Mouse (Mus musculus): ENCODE measurements at regions not wholly inside any gene's neighbourhood (a gene's known extent, or its start where the extent isn't known, plus 50 kb on each side); places are given as distances from the start of the nearest gene placed in this dataset.

GRCm38 (mm10) chr1:129001766-129002165 lies 271.3 kb upstream of the Thsd7b start:
- Histone ChIP-seq H3K4me3 (ENCODE audit: low read depth, low read length) (no peak overlapping the region), H3K27me3 (ENCODE audit: control insufficient read depth, insufficient read depth, low read length, poor library complexity, severe bottlenecking) (no peaks in the 10 kb centered on the region), H3K9me3 (replicated peaks; ENCODE audit: control insufficient read depth, insufficient read depth, low read length, poor library complexity, severe bottlenecking) (no peaks in the 10 kb centered on the region; the same call in 1 of the 2 replicates), H3K27ac (ENCODE audit: insufficient read depth, low read length) (no peak overlapping the region), H3K9ac (ENCODE audit: low read depth, poor library complexity, severe bottlenecking) (no peak overlapping the region), H3K36me3 (ENCODE audit: control insufficient read depth, insufficient read depth, low read length, poor library complexity, severe bottlenecking) (no peaks in the 10 kb centered on the region), H3K4me1 (ENCODE audit: control insufficient read depth, insufficient read depth, low read length) (peaks cover 2% of the 10 kb centered on the region)
- no peak for TF ChIP-seq EP300 (IDR thresholded peaks at IDR 0.05; ENCODE audit: insufficient read depth, low read depth, low read length)
- TF ChIP-seq CTCF (IDR thresholded peaks at IDR 0.05; ENCODE audit: low read depth, low read length) = no peak
- TF ChIP-seq POLR2A (IDR thresholded peaks at IDR 0.05; ENCODE audit: insufficient read depth, low read length) = no peak

DNA sequence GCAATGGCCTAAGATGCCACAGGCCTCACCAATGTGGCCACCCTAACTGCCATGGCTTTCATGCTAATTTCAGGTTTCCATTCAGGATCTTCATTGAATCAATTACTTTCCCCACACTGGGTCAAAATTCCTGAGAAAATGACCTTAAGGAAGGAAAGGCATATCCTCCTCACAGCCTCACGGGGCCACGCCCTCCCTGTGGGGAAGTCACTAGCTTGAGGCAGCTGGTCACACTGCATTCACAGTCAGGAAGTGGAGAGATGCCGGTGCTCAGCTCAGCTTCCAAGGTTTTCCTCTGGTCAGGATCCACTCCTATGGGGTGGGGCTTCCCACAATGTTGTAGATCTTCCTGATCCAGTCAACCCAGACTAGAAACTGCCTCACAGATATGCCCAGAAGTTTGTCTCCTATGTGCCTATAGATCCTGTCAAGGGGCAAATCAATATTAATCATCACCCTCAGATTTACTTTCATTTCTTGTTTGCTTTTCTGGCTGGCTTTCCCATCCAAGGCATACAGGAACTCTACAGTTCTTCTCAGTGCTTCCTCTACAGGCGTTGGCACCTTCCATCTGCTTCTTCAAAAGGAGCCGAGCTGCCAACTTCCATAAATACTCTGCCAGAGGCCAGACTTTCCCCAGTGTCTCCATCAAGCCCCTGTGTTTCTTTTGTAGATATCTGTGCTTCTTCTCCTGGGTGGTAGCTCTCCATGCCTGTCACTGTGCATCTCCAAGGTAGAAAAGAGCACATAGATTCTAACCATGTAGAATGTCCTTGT lies 273.2 kb upstream of the Thsd7b start:
- Histone ChIP-seq H3K4me1 (ENCODE audit: control insufficient read depth, insufficient read depth, low read length) (peaks cover 2% of the 10 kb centered on the region), H3K27ac (ENCODE audit: insufficient read depth, low read length) (no peak overlapping the region), H3K9me3 (replicated peaks; ENCODE audit: control insufficient read depth, insufficient read depth, low read length, poor library complexity, severe bottlenecking) (no peaks in the 10 kb centered on the region; the same call in 1 of the 2 replicates), H3K4me3 (ENCODE audit: low read depth, low read length) (no peak overlapping the region), H3K27me3 (ENCODE audit: control insufficient read depth, insufficient read depth, low read length, poor library complexity, severe bottlenecking) (no peaks in the 10 kb centered on the region), H3K9ac (ENCODE audit: low read depth, poor library complexity, severe bottlenecking) (no peak overlapping the region), H3K36me3 (ENCODE audit: control insufficient read depth, insufficient read depth, low read length, poor library complexity, severe bottlenecking) (no peaks in the 10 kb centered on the region)
- TF ChIP-seq EP300 (IDR thresholded peaks at IDR 0.05; ENCODE audit: insufficient read depth, low read depth, low read length) (no peak), CTCF (IDR thresholded peaks at IDR 0.05; ENCODE audit: low read depth, low read length) (no peak), POLR2A (IDR thresholded peaks at IDR 0.05; ENCODE audit: insufficient read depth, low read length) (no peak)

- TF ChIP-seq CTCF (IDR thresholded peaks at IDR 0.05; ENCODE audit: low read depth, low read length) (no peak), POLR2A (IDR thresholded peaks at IDR 0.05; ENCODE audit: insufficient read depth, low read length) (no peak), EP300 (IDR thresholded peaks at IDR 0.05; ENCODE audit: insufficient read depth, low read depth, low read length) (no peak)
- Histone ChIP-seq H3K4me3 (ENCODE audit: low read depth, low read length) (no peak overlapping the region), H3K9ac (ENCODE audit: low read depth, poor library complexity, severe bottlenecking) (no peak overlapping the region), H3K27me3 (ENCODE audit: control insufficient read depth, insufficient read depth, low read length, poor library complexity, severe bottlenecking) (no peaks in the 10 kb centered on the region), H3K4me1 (ENCODE audit: control insufficient read depth, insufficient read depth, low read length) (no peaks in the 10 kb centered on the region), H3K36me3 (ENCODE audit: control insufficient read depth, insufficient read depth, low read length, poor library complexity, severe bottlenecking) (no peaks in the 10 kb centered on the region), H3K27ac (ENCODE audit: insufficient read depth, low read length) (no peak overlapping the region), H3K9me3 (replicated peaks; ENCODE audit: control insufficient read depth, insufficient read depth, low read length, poor library complexity, severe bottlenecking) (no peaks in the 10 kb centered on the region; the same call in 1 of the 2 replicates)
These were observed 278.4 kb upstream of the Thsd7b start for GRCm38 (mm10) chr1:128994655-128995054.

- no peaks in the 10 kb centered on the region for H3K9me3 ChIP-seq (replicated peaks; ENCODE audit: control insufficient read depth, insufficient read depth, low read length, poor library complexity, severe bottlenecking)
- no peak overlapping the region for H3K9ac ChIP-seq (ENCODE audit: low read depth, poor library complexity, severe bottlenecking)
- no peaks in the 10 kb centered on the region for H3K27me3 ChIP-seq (ENCODE audit: control insufficient read depth, insufficient read depth, low read length, poor library complexity, severe bottlenecking)
- no peaks in the 10 kb centered on the region for H3K4me1 ChIP-seq (ENCODE audit: control insufficient read depth, insufficient read depth, low read length)
- TF ChIP-seq CTCF (IDR thresholded peaks at IDR 0.05; ENCODE audit: low read depth, low read length) = no peak
- TF ChIP-seq POLR2A (IDR thresholded peaks at IDR 0.05; ENCODE audit: insufficient read depth, low read length) = no peak
- no peaks in the 10 kb centered on the region for H3K36me3 ChIP-seq (ENCODE audit: control insufficient read depth, insufficient read depth, low read length, poor library complexity, severe bottlenecking)
- no peak overlapping the region for H3K27ac ChIP-seq (ENCODE audit: insufficient read depth, low read length)
- no peak overlapping the region for H3K4me3 ChIP-seq (ENCODE audit: low read depth, low read length)
These were observed 289.7 kb upstream of the Thsd7b start for GRCm38 (mm10) chr1:128983411-128983810.

DNA sequence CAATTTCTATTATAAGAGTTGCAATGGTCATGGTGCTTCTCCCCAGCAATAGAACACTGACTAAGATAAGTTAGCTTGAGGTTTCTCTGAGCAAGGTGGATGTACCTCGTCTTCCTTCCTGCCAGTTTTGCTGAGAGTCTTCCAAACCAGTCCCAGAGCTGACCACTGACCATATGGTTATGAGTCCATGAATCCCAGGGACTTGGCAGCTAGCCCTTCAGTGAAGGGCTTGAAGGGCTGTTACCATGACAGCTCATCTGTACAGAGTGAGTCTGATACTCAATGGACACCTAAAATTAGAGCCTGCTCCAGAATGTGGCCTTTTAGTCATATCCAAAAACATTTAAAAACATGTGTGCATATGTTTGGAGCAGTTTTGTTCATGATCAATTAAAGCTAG lies 297.5 kb upstream of the Thsd7b start:
- TF ChIP-seq CTCF (IDR thresholded peaks at IDR 0.05; ENCODE audit: low read depth, low read length) = no peak
- TF ChIP-seq POLR2A (IDR thresholded peaks at IDR 0.05; ENCODE audit: insufficient read depth, low read length) = no peak
- TF ChIP-seq EP300 (IDR thresholded peaks at IDR 0.05; ENCODE audit: insufficient read depth, low read depth, low read length) = no peak
- no peak overlapping the region for H3K4me3 ChIP-seq (ENCODE audit: low read depth, low read length)
- H3K27ac ChIP-seq (ENCODE audit: insufficient read depth, low read length) = no peak overlapping the region
- H3K27me3 ChIP-seq (ENCODE audit: control insufficient read depth, insufficient read depth, low read length, poor library complexity, severe bottlenecking) = no peaks in the 10 kb centered on the region
- no peaks in the 10 kb centered on the region for H3K9me3 ChIP-seq (replicated peaks; ENCODE audit: control insufficient read depth, insufficient read depth, low read length, poor library complexity, severe bottlenecking)
- H3K36me3 ChIP-seq (ENCODE audit: control insufficient read depth, insufficient read depth, low read length, poor library complexity, severe bottlenecking) = no peaks in the 10 kb centered on the region
- no peak overlapping the region for H3K9ac ChIP-seq (ENCODE audit: low read depth, poor library complexity, severe bottlenecking)
- H3K4me1 ChIP-seq (ENCODE audit: control insufficient read depth, insufficient read depth, low read length) = no peaks in the 10 kb centered on the region

DNA sequence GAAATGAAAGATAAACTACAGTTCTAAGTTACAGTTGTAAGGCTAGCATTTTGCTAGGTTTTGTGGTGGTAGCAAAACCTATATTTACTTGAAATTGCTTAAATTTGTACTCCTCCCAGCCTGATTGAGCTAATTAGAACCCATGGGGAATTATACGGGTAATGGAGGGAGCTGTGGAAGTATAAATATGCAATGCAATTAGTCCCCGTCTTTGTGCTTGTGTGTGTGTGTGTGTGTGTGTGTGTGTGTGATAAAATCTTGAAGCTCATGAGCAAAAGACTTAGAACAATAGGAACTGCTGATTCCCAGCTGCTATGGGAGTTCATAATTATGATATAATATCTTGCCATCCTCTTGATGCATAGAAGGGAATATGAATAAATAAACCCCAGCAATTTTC lies 321.7 kb upstream of the Thsd7b start:
- no peaks in the 10 kb centered on the region for H3K4me1 ChIP-seq (ENCODE audit: control insufficient read depth, insufficient read depth, low read length)
- no peak overlapping the region for H3K27ac ChIP-seq (ENCODE audit: insufficient read depth, low read length)
- H3K9me3 ChIP-seq (replicated peaks; ENCODE audit: control insufficient read depth, insufficient read depth, low read length, poor library complexity, severe bottlenecking) = no peaks in the 10 kb centered on the region
- no peaks in the 10 kb centered on the region for H3K36me3 ChIP-seq (ENCODE audit: control insufficient read depth, insufficient read depth, low read length, poor library complexity, severe bottlenecking)
- no peak overlapping the region for H3K4me3 ChIP-seq (ENCODE audit: low read depth, low read length)
- H3K27me3 ChIP-seq (ENCODE audit: control insufficient read depth, insufficient read depth, low read length, poor library complexity, severe bottlenecking) = no peaks in the 10 kb centered on the region
- no peak overlapping the region for H3K9ac ChIP-seq (ENCODE audit: low read depth, poor library complexity, severe bottlenecking)
- no peak for TF ChIP-seq CTCF (IDR thresholded peaks at IDR 0.05; ENCODE audit: low read depth, low read length)
- TF ChIP-seq POLR2A (IDR thresholded peaks at IDR 0.05; ENCODE audit: insufficient read depth, low read length) = no peak
- TF ChIP-seq EP300 (IDR thresholded peaks at IDR 0.05; ENCODE audit: insufficient read depth, low read depth, low read length) = no peak

Measured in ES-Bruce4 (cell line).